8 mouse cellular contexts compared by ENCODE assay signal in genomic region chr2:129199328-129200085, GRCm38 (mm10). TPM values are rescaled to one million over a fixed set of nuclear protein-coding genes. Genes with fewer than 3 reads are reported as not detected.
DNase-seq lines count a peak whose midpoint lies in the region; ATAC-seq and TF ChIP-seq lines count a peak whose summit lies in the region.

No protein-coding gene starts in this region.

- no peak for ATAC-seq in embryonic facial prominence, embryonic 14.5 days (ENCODE audit: low read depth)
- ATAC-seq in hindbrain, postnatal 0 days = peak; percentile 2; the same call in 1 of the 2 replicates
- ATAC-seq in midbrain, embryonic 11.5 days (ENCODE audit: low FRiP score) = no peak; the same call in 1 of the 2 replicates
- ATAC-seq in granulocyte monocyte progenitor cell, adult 5-6 weeks (replicated peaks; ENCODE audit: poor library complexity, severe bottlenecking) = no peak

- peak; percentile 22 to 33 for DNase-seq in layer of hippocampus, postnatal 10 days (ENCODE audit: low spot score in 2 of 2)
- no peak for DNase-seq in layer of hippocampus, adult 9-10 months (ENCODE audit: low spot score)
- DNase-seq in brain, adult 2 months (ENCODE audit: low read depth, low spot score) = peak; percentile 59
- no peak for DNase-seq in embryonic facial prominence, embryonic 14.5 days (ENCODE audit: low spot score)
- DNase-seq in hindbrain, postnatal 0 days (ENCODE audit: low spot score) = peak; percentile 51
- peak; percentile 91 for DNase-seq in midbrain, embryonic 11.5 days (ENCODE audit: low spot score, missing footprints)
- no peak for DNase-seq in urinary bladder, adult 2 months (ENCODE audit: low spot score)

- H3K9ac ChIP-seq in embryonic facial prominence, embryonic 14.5 days (ENCODE audit: low read depth, low read length) = peak overlapping the region; percentile 94
- H3K9ac ChIP-seq in hindbrain, postnatal 0 days (replicated peaks; ENCODE audit: low read length) = peak overlapping the region; percentile 81
- peak overlapping the region; percentile 97 for H3K9ac ChIP-seq in midbrain, embryonic 11.5 days (ENCODE audit: low read length)

- no peaks in the 10 kb centered on the region for H3K9me3 ChIP-seq in embryonic facial prominence, embryonic 14.5 days (ENCODE audit: control insufficient read depth, low read length)
- H3K9me3 ChIP-seq in hindbrain, postnatal 0 days (ENCODE audit: low read length) = no peaks in the 10 kb centered on the region
- H3K9me3 ChIP-seq in midbrain, embryonic 11.5 days (ENCODE audit: control insufficient read depth, low read length) = no peaks in the 10 kb centered on the region

- no peak for TF ChIP-seq CTCF in hindbrain, postnatal 0 days (IDR thresholded peaks at IDR 0.05; ENCODE audit: low read depth)

- H3K4me2 ChIP-seq in embryonic facial prominence, embryonic 14.5 days (ENCODE audit: low read depth, low read length) = peak overlapping the region; percentile 65
- H3K4me2 ChIP-seq in hindbrain, postnatal 0 days (ENCODE audit: low read depth, low read length) = peak overlapping the region; percentile 90
- peak overlapping the region; percentile 95 for H3K4me2 ChIP-seq in midbrain, embryonic 11.5 days

- peaks cover 17% of the 10 kb centered on the region; the same call in 1 of the 2 replicates for H3K4me1 ChIP-seq in embryonic facial prominence, embryonic 14.5 days (ENCODE audit: control insufficient read depth, insufficient read depth, low read length)
- peaks cover 7% of the 10 kb centered on the region for H3K4me1 ChIP-seq in hindbrain, postnatal 0 days (ENCODE audit: insufficient read depth, low read length)
- peaks cover 10% of the 10 kb centered on the region for H3K4me1 ChIP-seq in midbrain, embryonic 11.5 days (ENCODE audit: control insufficient read depth, insufficient read depth, low read length)

- peak overlapping the region; percentile 90 for H3K4me3 ChIP-seq in embryonic facial prominence, embryonic 14.5 days (ENCODE audit: low read depth, low read length)
- H3K4me3 ChIP-seq in hindbrain, postnatal 0 days (ENCODE audit: low read length) = peak overlapping the region; percentile 65
- H3K4me3 ChIP-seq in midbrain, embryonic 11.5 days (ENCODE audit: low read depth, low read length) = peak overlapping the region; percentile 87

- peaks cover 40% of the 10 kb centered on the region for H3K36me3 ChIP-seq in embryonic facial prominence, embryonic 14.5 days (ENCODE audit: control insufficient read depth, insufficient read depth, low read length)
- H3K36me3 ChIP-seq in hindbrain, postnatal 0 days (ENCODE audit: insufficient read depth, low read length) = peaks cover 18% of the 10 kb centered on the region; the same call in 1 of the 2 replicates
- peaks cover 4% of the 10 kb centered on the region; the same call in 1 of the 2 replicates for H3K36me3 ChIP-seq in midbrain, embryonic 11.5 days (ENCODE audit: control insufficient read depth, insufficient read depth, low read length)

- no peaks in the 10 kb centered on the region for H3K27me3 ChIP-seq in embryonic facial prominence, embryonic 14.5 days (replicated peaks; ENCODE audit: control insufficient read depth, insufficient read depth, low read length)
- H3K27me3 ChIP-seq in hindbrain, postnatal 0 days (ENCODE audit: insufficient read depth, low read length) = no peaks in the 10 kb centered on the region
- H3K27me3 ChIP-seq in midbrain, embryonic 11.5 days (ENCODE audit: control insufficient read depth, insufficient read depth, low read length) = no peaks in the 10 kb centered on the region

- peak overlapping the region; percentile 89 for H3K27ac ChIP-seq in embryonic facial prominence, embryonic 14.5 days (replicated peaks; ENCODE audit: low read depth, low read length)
- H3K27ac ChIP-seq in hindbrain, postnatal 0 days = peak overlapping the region; percentile 95; the same call in 1 of the 2 replicates
- H3K27ac ChIP-seq in midbrain, embryonic 11.5 days (ENCODE audit: low read depth, low read length) = peak overlapping the region; percentile 82; the same call in 1 of the 2 replicates

- 17% methylated on average over 28 of the region's 31 CpGs for WGBS in embryonic facial prominence, embryonic 14.5 days
- 7% methylated on average over 28 of the region's 31 CpGs for WGBS in hindbrain, postnatal 0 days
- WGBS in midbrain, embryonic 11.5 days = 22% methylated on average over 30 of the region's 31 CpGs

RNA-seq across cellular contexts. Expression of gene Slc20a1, which starts 0.9 kb away (rescaled TPM):
- total RNA-seq in layer of hippocampus, postnatal 10 days (2021) = 100 to 1,000 TPM in 1 of 2 experiments, 10 to 100 TPM in 1; 97.4 to 124 TPM
- polyA plus RNA-seq in embryonic facial prominence, embryonic 14.5 days (2014; fragmentation: Nextera tagmentation; extraction: Ambion mirVana) = 23.7 and 28.8 TPM in 2 replicates
- 63.0 and 63.5 TPM in 2 replicates for total RNA-seq in hindbrain, postnatal 0 days (2014; rRNA removed)
- 40.6 and 41.6 TPM in 2 replicates for polyA plus RNA-seq in hindbrain, postnatal 0 days (2015; fragmentation: Nextera tagmentation; extraction: Ambion mirVana)
- polyA plus RNA-seq in midbrain, embryonic 11.5 days (2014; fragmentation: Nextera tagmentation; extraction: Ambion mirVana) = 53.3 and 62.5 TPM in 2 replicates
- 34.8 and 35.3 TPM in 2 replicates for total RNA-seq in granulocyte monocyte progenitor cell, adult 5-6 weeks (2014; fragmentation: Nextera tagmentation)
- 71.3 and 85.3 TPM in 2 replicates for total RNA-seq in granulocyte monocyte progenitor cell, adult 5-6 weeks (2017)
- polyA plus RNA-seq in urinary bladder, adult 2 months (2012; rRNA removed) = 26.0 and 34.4 TPM in 2 replicates

Comparison
In these comparisons a context has a peak if more than half of its experiments do, and no peak if none do; other contexts are left out.
1. DNase-seq: peak in layer of hippocampus, postnatal 10 days (2 of 2), brain, adult 2 months (single experiment), hindbrain, postnatal 0 days (single experiment) and midbrain, embryonic 11.5 days (single experiment); none in layer of hippocampus, adult 9-10 months (single experiment), embryonic facial prominence, embryonic 14.5 days (single experiment) and urinary bladder, adult 2 months (single experiment).
2. Peak in every context shown above with its lines, with median percentiles within 50 percentile points of each other: H3K27ac ChIP-seq, H3K4me2 ChIP-seq, H3K4me3 ChIP-seq and H3K9ac ChIP-seq.